Mouse (Mus musculus) lung, postnatal 0 days (tissue): ENCODE data around the gene Nrip1.

ENCODE experiments used
- CTCF ChIP-seq: IDR thresholded peaks from 2 replicates; pipeline ENCODE4 v1.5.1; 2016; ENCODE audit warnings: antibody characterized with exemption, mild to moderate bottlenecking
- EP300 ChIP-seq: IDR thresholded peaks from 2 replicates; pipeline ENCODE4 v1.6.1; 2016; ENCODE audit warnings: antibody characterized with exemption, mild to moderate bottlenecking, control low read depth

DNA sequence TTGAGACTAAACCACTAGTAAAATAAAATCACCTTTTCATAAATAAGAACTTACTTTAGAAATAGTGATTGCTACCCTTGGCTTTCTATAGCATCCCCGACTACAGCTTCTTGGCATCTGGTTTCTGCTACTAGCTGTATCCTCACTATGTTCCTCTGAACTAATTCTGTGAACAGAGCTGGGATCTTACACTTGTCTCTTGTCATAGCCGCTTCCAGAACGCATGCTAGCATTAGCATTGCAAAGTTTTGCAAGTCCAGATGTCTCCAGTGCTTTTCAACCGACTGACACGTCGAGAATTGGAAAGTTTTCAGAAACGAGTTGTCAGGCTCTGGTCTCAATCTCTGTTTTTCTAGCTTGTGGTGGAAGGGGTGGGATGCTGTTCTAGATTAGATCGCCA, 46.2 kb upstream of the Nrip1 start:
- TF ChIP-seq EP300 (no peak), CTCF (no peak)
